Mouse (Mus musculus) bone marrow, adult 2 months (tissue): Measurements from ENCODE around the gene Klhl25. TPM values are rescaled to one million over a fixed set of nuclear protein-coding genes. Genes with fewer than 3 reads are reported as not detected.
"Not testable (repeated sequence)": the region's sequence is repeated elsewhere in the genome, so short reads cannot be mapped to it uniquely, and the experiment has no call there.

ENCODE experiments used
- H3K27ac ChIP-seq: fragments of 200-500 bp; 2 replicates; pipeline ENCODE4 v1.5.1; 2012; ENCODE audit warnings: low read depth, mild to moderate bottlenecking, control low read depth, inconsistent platforms, low read length; ENCODE audit not compliant: control insufficient read depth, poor library complexity, insufficient read depth
- H3K4me1 ChIP-seq: fragments of 200-500 bp; 2 replicates; pipeline ENCODE4 v1.6.1; 2011; ENCODE audit warnings: low read length; ENCODE audit not compliant: control insufficient read depth, insufficient read depth
- H3K4me3 ChIP-seq: fragments of 200-500 bp; replicated peaks from 2 replicates; pipeline ENCODE3; 2011; ENCODE audit warnings: mild to moderate bottlenecking, low read depth, low read length, control low read depth; ENCODE audit not compliant: control insufficient read depth
- CTCF ChIP-seq: fragments of 200-500 bp; IDR thresholded peaks from 2 replicates; pipeline ENCODE4 v1.5.1; 2011; ENCODE audit warnings: low read length, control low read depth; ENCODE audit not compliant: control insufficient read depth, insufficient read depth
- POLR2A ChIP-seq: fragments of 200-500 bp; IDR thresholded peaks from 2 replicates; pipeline ENCODE4 v1.6.1; 2011; ENCODE audit warnings: low read depth, mild to moderate bottlenecking, control low read depth, low read length, borderline replicate concordance; ENCODE audit not compliant: control insufficient read depth
- WGBS: fragments of 180-500 bp; shearing (Covaris S2); methylation state at CpG from one replicate; pipeline ENCODE4 v1.1.7; 2018; 5-methylcytosine and 5-hydroxymethylcytosine counted together
- polyA plus RNA-seq: library from polyadenylated mRNA; stranded (reverse); fragments of >200 nt; gene quantifications from 2 replicates; pipeline ENCODE4 v1.2.4, GENCODE M21; 2011; ENCODE audit warnings: low replicate concordance; ENCODE audit not compliant: missing spikeins, insufficient read depth, insufficient read length

Gene Klhl25
- polyA plus RNA-seq, 1 experiment = 24.2 TPM

- Histone ChIP-seq H3K4me3 (no peak overlapping the region), H3K27ac (no peak overlapping the region), H3K4me1 (peaks cover 3% of the 10 kb centered on the region)
- no peak for TF ChIP-seq CTCF
- TF ChIP-seq POLR2A = no peak
- 98% methylated on average over 6 of the region's 6 CpGs for WGBS
Measured at GRCm38 (mm10) chr7:75865026-75865425, 16.9 kb downstream of the Klhl25 start.

GRCm38 (mm10) chr7:75866557-75866956, 18.4 kb downstream of the Klhl25 start:
- WGBS = 91% methylated on average over 13 of the region's 13 CpGs
- no peak overlapping the region for H3K27ac ChIP-seq
- TF ChIP-seq CTCF = no peak
- TF ChIP-seq POLR2A = no peak
- no peak overlapping the region for H3K4me3 ChIP-seq
- H3K4me1 ChIP-seq = peaks cover 4% of the 10 kb centered on the region; the same call in 1 of the 2 replicates

DNA sequence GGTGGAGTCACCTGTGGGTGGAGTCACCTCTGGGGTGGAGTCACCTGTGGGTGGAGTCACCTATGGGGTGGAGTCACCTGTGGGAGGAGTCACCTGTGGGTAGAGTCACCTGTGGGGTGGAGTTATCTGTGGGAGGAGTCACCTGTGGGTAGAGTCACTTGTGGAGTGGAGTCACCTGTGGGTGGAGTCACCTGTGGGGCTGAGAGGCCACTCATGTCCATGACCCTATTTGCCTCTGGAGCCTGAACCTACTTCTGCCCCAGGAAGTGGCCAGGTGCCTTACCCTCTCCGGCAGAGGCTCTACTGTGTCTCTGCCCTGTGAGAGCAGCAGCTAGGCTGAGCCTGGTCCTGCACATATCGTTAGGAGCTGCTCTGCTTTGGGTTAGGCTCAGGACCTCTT, 20.6 kb downstream of the Klhl25 start:
- 91% methylated on average over 2 of the region's 2 CpGs for WGBS
- H3K4me1 ChIP-seq = peaks cover 5% of the 10 kb centered on the region; the same call in 1 of the 2 replicates
- TF ChIP-seq CTCF = no peak
- TF ChIP-seq POLR2A = no peak

GRCm38 (mm10) chr7:75870551-75870950, 22.4 kb downstream of the Klhl25 start:
- Histone ChIP-seq H3K4me3 (no peak overlapping the region), H3K27ac (no peak overlapping the region), H3K4me1 (peaks cover 5% of the 10 kb centered on the region; the same call in 1 of the 2 replicates)
- TF ChIP-seq CTCF (no peak), POLR2A (no peak)
- WGBS = 86% methylated on average over 9 of the region's 9 CpGs

More for the DNA sequence above, 20.6 kb downstream of the Klhl25 start:
- no peak overlapping the region for H3K4me3 ChIP-seq
- H3K27ac ChIP-seq = no peak overlapping the region

DNA sequence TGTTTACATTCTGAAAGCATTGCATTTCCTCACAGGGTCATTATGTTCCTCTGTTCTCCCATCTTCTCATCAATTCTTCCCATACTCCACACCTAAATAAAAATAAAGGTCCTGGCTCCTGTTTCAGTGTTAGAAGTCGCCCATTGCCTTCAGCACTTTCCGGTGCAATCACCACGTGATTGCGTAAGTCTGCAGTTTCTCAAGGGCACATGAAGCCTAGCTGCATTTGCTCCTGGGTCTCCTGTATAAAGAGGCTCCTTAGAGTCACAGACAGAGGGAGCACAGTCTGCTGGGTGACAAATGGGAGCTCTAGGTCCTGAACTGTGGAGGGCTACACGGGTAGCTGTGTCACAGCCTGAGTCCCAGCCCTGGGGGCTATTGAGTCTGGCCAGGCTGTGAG, 24.1 kb downstream of the Klhl25 start:
- TF ChIP-seq POLR2A = no peak
- no peak for TF ChIP-seq CTCF
- WGBS = 35% methylated on average over 5 of the region's 5 CpGs
- Histone ChIP-seq H3K4me3 (no peak overlapping the region), H3K4me1 (peaks cover 5% of the 10 kb centered on the region; the same call in 1 of the 2 replicates), H3K27ac (peak overlapping the region; percentile 53)

GRCm38 (mm10) chr7:75872697-75873096, 24.6 kb downstream of the Klhl25 start:
- 76% methylated on average over 8 of the region's 8 CpGs for WGBS
- TF ChIP-seq CTCF (no peak), POLR2A (no peak)
- no peak overlapping the region for H3K4me3 ChIP-seq
- peaks cover 5% of the 10 kb centered on the region; the same call in 1 of the 2 replicates for H3K4me1 ChIP-seq
- H3K27ac ChIP-seq = peak overlapping the region; percentile 53

DNA sequence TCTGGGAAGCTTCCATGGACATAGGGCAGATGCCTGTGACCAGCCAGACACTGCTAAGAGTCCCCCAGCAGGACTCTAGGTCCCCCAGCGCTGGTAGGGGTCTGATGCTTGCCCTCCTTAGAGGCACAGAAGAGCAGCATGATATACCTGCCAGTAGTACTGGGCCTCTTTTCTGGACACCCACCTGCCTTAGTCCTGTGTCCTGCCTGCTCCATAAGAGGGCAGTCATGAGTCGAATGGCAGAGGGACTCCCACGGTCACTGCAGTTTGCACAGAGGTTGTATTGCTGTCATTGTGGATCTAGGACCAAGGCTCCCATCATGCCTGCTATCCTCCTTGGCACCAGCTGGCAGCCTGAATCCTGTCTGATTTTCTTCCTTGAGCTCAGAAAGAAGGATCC, 25.1 kb downstream of the Klhl25 start:
- WGBS = 65% methylated on average over 3 of the region's 3 CpGs
- TF ChIP-seq POLR2A = no peak
- peak; percentile 54; the same call in 1 of the 2 replicates for TF ChIP-seq CTCF
- Histone ChIP-seq H3K4me3 (no peak overlapping the region), H3K27ac (no peak overlapping the region), H3K4me1 (peaks cover 5% of the 10 kb centered on the region; the same call in 1 of the 2 replicates)

DNA sequence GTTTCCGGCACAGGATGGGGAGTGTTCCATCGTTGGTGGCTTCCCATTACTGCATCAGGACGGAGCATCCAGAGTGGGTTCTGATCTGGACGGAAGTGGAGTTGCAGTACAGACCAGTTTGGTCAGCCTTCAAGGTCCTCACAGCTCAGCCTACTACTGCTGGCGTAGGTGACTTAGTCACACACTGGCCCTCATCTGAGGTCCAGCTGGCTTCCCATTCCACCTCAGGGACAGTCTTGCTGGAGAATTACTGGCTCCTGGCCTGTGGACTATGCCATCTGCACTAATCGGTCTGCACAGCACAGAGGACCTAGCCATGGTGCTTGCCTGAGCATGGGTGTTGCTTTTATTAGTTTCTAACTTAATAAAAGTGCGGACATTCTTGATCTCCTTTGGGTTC, 25.6 kb downstream of the Klhl25 start:
- 91% methylated on average over 7 of the region's 7 CpGs for WGBS
- Histone ChIP-seq H3K4me3 (no peak overlapping the region), H3K27ac (no peak overlapping the region), H3K4me1 (peaks cover 5% of the 10 kb centered on the region; the same call in 1 of the 2 replicates)
- no peak for TF ChIP-seq POLR2A
- no peak for TF ChIP-seq CTCF

DNA sequence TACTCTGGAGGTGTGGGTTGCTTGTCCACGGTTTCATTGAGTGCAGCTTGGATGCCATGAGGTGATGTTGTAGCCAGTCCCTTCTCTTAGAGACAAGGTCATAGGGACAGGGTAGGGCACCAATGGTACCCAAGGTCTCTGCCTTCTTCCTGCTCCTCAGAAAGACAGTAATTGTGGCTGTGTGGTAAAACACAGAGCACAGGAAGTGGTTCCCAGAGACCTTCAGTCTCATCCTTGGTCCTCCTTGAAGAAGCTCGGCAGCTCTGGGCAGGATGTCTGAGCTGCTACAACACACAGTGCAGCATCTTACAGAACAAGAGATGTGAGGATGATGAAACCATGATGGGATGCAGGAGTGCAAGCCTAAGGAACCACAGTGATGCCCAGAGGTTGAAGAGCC, 31.3 kb downstream of the Klhl25 start:
- not testable (repeated sequence) for H3K27ac ChIP-seq
- WGBS = 57% methylated on average over 2 of the region's 2 CpGs

More for the DNA sequence above, 31.3 kb downstream of the Klhl25 start:
- not testable (repeated sequence) for H3K4me1 ChIP-seq, H3K4me3 ChIP-seq
